Mouse (Mus musculus) bone marrow macrophage, adult 2 months (primary cell): ENCODE results near the gene Kif21b. TPM values are rescaled to one million over a fixed set of nuclear protein-coding genes. Genes with fewer than 3 reads are reported as not detected.

Experiments
- H3K27ac ChIP-seq: 2 replicates; pipeline ENCODE4 v1.5.1; 2012; ENCODE audit warnings: low read depth, low read length; ENCODE audit not compliant: insufficient read depth
- H3K4me1 ChIP-seq: 2 replicates; pipeline ENCODE4 v1.6.1; 2012; ENCODE audit warnings: low read length; ENCODE audit not compliant: control insufficient read depth, insufficient read depth
- H3K4me3 ChIP-seq: 2 replicates; pipeline ENCODE4 v1.5.1; 2012; ENCODE audit warnings: mild to moderate bottlenecking, low read length, moderate library complexity; ENCODE audit not compliant: insufficient read depth
- CTCF ChIP-seq: IDR thresholded peaks from 2 replicates; pipeline ENCODE4 v1.5.1; 2012; ENCODE audit warnings: low read depth, mild to moderate bottlenecking, low read length, moderate library complexity
- POLR2A ChIP-seq: IDR thresholded peaks from 2 replicates; pipeline ENCODE4 v1.6.1; 2012; ENCODE audit warnings: mild to moderate bottlenecking, low read depth, low read length, borderline replicate concordance
- polyA plus RNA-seq: library from polyadenylated mRNA; stranded (reverse); fragments of >200 nt; gene quantifications from 2 replicates; pipeline ENCODE4 v1.2.4, GENCODE M21; 2012; ENCODE audit not compliant: missing spikeins, insufficient read depth, insufficient read length

Gene Kif21b
- polyA plus RNA-seq, 1 experiment, result 17.9 TPM

GRCm38 (mm10) chr1:136136547-136136946, 5.4 kb downstream of the Kif21b start:
- H3K4me3 ChIP-seq, result peak overlapping the region; percentile 45
- H3K27ac ChIP-seq, result peak overlapping the region; percentile 88
- peaks cover 65% of the 10 kb centered on the region for H3K4me1 ChIP-seq
- no peak for TF ChIP-seq POLR2A
- no peak for TF ChIP-seq CTCF

GRCm38 (mm10) chr1:136137071-136137531, 5.9 kb downstream of the Kif21b start:
- Histone ChIP-seq H3K4me1 (peaks cover 69% of the 10 kb centered on the region), H3K4me3 (peak overlapping the region; percentile 45), H3K27ac (peak overlapping the region; percentile 88)
- TF ChIP-seq CTCF, result no peak
- no peak for TF ChIP-seq POLR2A

GRCm38 (mm10) chr1:136137575-136137974, 6.4 kb downstream of the Kif21b start:
- peaks cover 73% of the 10 kb centered on the region for H3K4me1 ChIP-seq
- peak overlapping the region; percentile 88 for H3K27ac ChIP-seq
- TF ChIP-seq POLR2A (no peak), CTCF (no peak)
- peak overlapping the region; percentile 45 for H3K4me3 ChIP-seq

- TF ChIP-seq CTCF, result no peak
- TF ChIP-seq POLR2A, result no peak
- Histone ChIP-seq H3K27ac (peak overlapping the region; percentile 88), H3K4me1 (peaks cover 75% of the 10 kb centered on the region), H3K4me3 (no peak overlapping the region)
These were observed 7.1 kb downstream of the Kif21b start for GRCm38 (mm10) chr1:136138191-136138830.

- H3K4me3 ChIP-seq, result peak overlapping the region; percentile 57
- H3K27ac ChIP-seq, result peak overlapping the region; percentile 88
- TF ChIP-seq CTCF, result no peak
- H3K4me1 ChIP-seq, result peaks cover 62% of the 10 kb centered on the region
These were observed 8.9 kb downstream of the Kif21b start for GRCm38 (mm10) chr1:136139990-136140640.

- TF ChIP-seq CTCF (no peak), POLR2A (0 out of 2 replicates have a peak, but pooled peaks have one; percentile 48)
- Histone ChIP-seq H3K4me3 (peak overlapping the region; percentile 32), H3K27ac (peak overlapping the region; percentile 88), H3K4me1 (peaks cover 51% of the 10 kb centered on the region)
These were observed 10.2 kb downstream of the Kif21b start for GRCm38 (mm10) chr1:136141176-136141950.

GRCm38 (mm10) chr1:136142336-136142735, 11.1 kb downstream of the Kif21b start:
- peak overlapping the region; percentile 88 for H3K27ac ChIP-seq
- H3K4me3 ChIP-seq, result no peak overlapping the region
- TF ChIP-seq POLR2A (no peak), CTCF (no peak)
- H3K4me1 ChIP-seq, result peaks cover 44% of the 10 kb centered on the region

- Histone ChIP-seq H3K4me1 (peaks cover 36% of the 10 kb centered on the region), H3K27ac (no peak overlapping the region), H3K4me3 (no peak overlapping the region)
- TF ChIP-seq POLR2A, result no peak
- TF ChIP-seq CTCF, result no peak
These were observed 12.3 kb downstream of the Kif21b start for GRCm38 (mm10) chr1:136143514-136143913.

- TF ChIP-seq POLR2A (no peak), CTCF (no peak)
- no peak overlapping the region for H3K27ac ChIP-seq
- H3K4me1 ChIP-seq, result peaks cover 13% of the 10 kb centered on the region
- no peak overlapping the region for H3K4me3 ChIP-seq
These were observed 18.5 kb downstream of the Kif21b start for GRCm38 (mm10) chr1:136149702-136150101.
